Mouse (Mus musculus) heart, postnatal 0 days (tissue): Measurements from ENCODE around the gene Ropn1. TPM values are rescaled to one million over a fixed set of nuclear protein-coding genes. Genes with fewer than 3 reads are reported as not detected.
"Not testable (repeated sequence)": the region's sequence is repeated elsewhere in the genome, so short reads cannot be mapped to it uniquely, and the experiment has no call there.

Source experiments
- ATAC-seq: fragments of 200-750 bp; cut with Nextera tagmentation; 2 replicates; pipeline ENCODE4 v1.8.0; 2017; ENCODE audit warnings: low read depth, moderate number of reproducible peaks, moderate library complexity; ENCODE audit not compliant: insufficient read depth
- DNase-seq: peaks from one replicate; pipeline ENCODE4 v3.0.0-alpha.2; 2016; ENCODE audit warnings: low spot score
- H3K27ac ChIP-seq: fragments of 300-500 bp; sonication (generic); 2 replicates; pipeline ENCODE4 v1.5.1; 2014; ENCODE audit warnings: low read depth, mild to moderate bottlenecking
- H3K27me3 ChIP-seq: fragments of 300-500 bp; sonication (generic); 2 replicates; pipeline ENCODE4 v1.6.1; 2014; ENCODE audit warnings: low read length, mixed read lengths; ENCODE audit not compliant: control insufficient read depth, insufficient read depth
- H3K36me3 ChIP-seq: fragments of 300-500 bp; sonication (generic); replicated peaks from 2 replicates; pipeline ENCODE4 v1.6.1; 2014; ENCODE audit warnings: low read length, mixed read lengths; ENCODE audit not compliant: control insufficient read depth, insufficient read depth
- H3K4me1 ChIP-seq: fragments of 300-500 bp; sonication (generic); 2 replicates; pipeline ENCODE4 v1.6.1; 2014; ENCODE audit warnings: antibody characterized with exemption; ENCODE audit not compliant: control insufficient read depth, insufficient read depth
- H3K4me2 ChIP-seq: fragments of 300-500 bp; sonication (generic); 2 replicates; pipeline ENCODE4 v1.6.1; 2014; ENCODE audit warnings: low read depth, mild to moderate bottlenecking, low read length, moderate library complexity
- H3K4me3 ChIP-seq: fragments of 300-500 bp; sonication (generic); 2 replicates; pipeline ENCODE4 v1.5.1; 2014; ENCODE audit warnings: low read depth, low read length
- H3K9ac ChIP-seq: fragments of 300-500 bp; sonication (generic); replicated peaks from 2 replicates; pipeline ENCODE4 v1.6.1; 2014; ENCODE audit warnings: low read depth, low read length, mixed read lengths
- H3K9me3 ChIP-seq: fragments of 300-500 bp; sonication (generic); replicated peaks from 2 replicates; pipeline ENCODE4 v1.6.1; 2016; ENCODE audit warnings: low read length; ENCODE audit not compliant: control insufficient read depth
- CTCF ChIP-seq: IDR thresholded peaks from 2 replicates; pipeline ENCODE4 v1.5.1; 2016; ENCODE audit warnings: antibody characterized with exemption, control low read depth, low read depth
- EP300 ChIP-seq: IDR thresholded peaks from 2 replicates; pipeline ENCODE4 v1.6.1; 2016; ENCODE audit warnings: antibody characterized with exemption, low read depth
- WGBS: fragments of 180-500 bp; shearing (Covaris S2); extraction: QIAGEN DNeasy Blood & Tissue Kit; methylation state at CpG from one replicate; pipeline ENCODE4 v1.1.7; 2014; 5-methylcytosine and 5-hydroxymethylcytosine counted together
- polyA plus RNA-seq: library from polyadenylated mRNA; unstranded; fragments of >200 nt; fragmentation: Nextera tagmentation; extraction: Ambion mirVana; gene quantifications from 2 replicates; pipeline ENCODE4 v1.2.1, GENCODE M21; 2015
- total RNA-seq: library from RNA; depleted of rRNA; stranded (reverse); fragments of >200 nt; gene quantifications from 2 replicates; pipeline ENCODE4 v1.2.3, GENCODE M21; 2014; ENCODE audit warnings: low replicate concordance

Gene Ropn1
- total and polyA plus RNA-seq, 2 experiments from 2014 or later, result 2.0 to 14.0 TPM

DNA sequence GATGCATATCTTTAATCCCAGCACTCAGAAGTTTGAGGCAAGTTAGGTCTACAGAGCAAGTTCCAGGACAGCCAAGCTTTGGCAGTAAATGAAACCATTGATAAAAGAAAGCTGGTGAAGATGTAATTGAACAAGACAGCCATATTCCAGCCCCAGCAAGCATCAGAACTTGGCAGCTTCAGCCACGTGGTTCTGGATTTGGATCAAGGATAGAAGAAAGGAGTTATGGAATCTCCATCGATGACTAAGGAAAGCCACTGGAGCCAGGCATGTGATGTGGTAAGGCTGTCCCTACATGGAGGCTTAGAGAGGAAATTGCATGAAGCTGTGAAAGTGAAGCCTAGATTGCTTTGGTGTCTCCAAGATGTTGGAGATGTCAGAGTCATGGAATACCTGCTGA, 35.7 kb upstream of the Ropn1 start:
- 55% methylated on average over 2 of the region's 2 CpGs for WGBS
- H3K9me3 ChIP-seq, result no peaks in the 10 kb centered on the region
- no peak for ATAC-seq
- no peak overlapping the region for H3K4me2 ChIP-seq
- H3K9ac ChIP-seq, result no peak overlapping the region
- no peaks in the 10 kb centered on the region for H3K36me3 ChIP-seq
- H3K4me3 ChIP-seq, result no peak overlapping the region
- TF ChIP-seq CTCF, result no peak
- H3K4me1 ChIP-seq, result no peaks in the 10 kb centered on the region
- no peak overlapping the region for H3K27ac ChIP-seq
- no peak for DNase-seq
- H3K27me3 ChIP-seq, result no peaks in the 10 kb centered on the region

- Histone ChIP-seq H3K4me2 (no peak overlapping the region), H3K27ac (no peak overlapping the region), H3K9me3 (no peaks in the 10 kb centered on the region; the same call in 1 of the 2 replicates), H3K4me1 (no peaks in the 10 kb centered on the region), H3K4me3 (no peak overlapping the region), H3K36me3 (no peaks in the 10 kb centered on the region), H3K27me3 (no peaks in the 10 kb centered on the region), H3K9ac (no peak overlapping the region)
- no peak for TF ChIP-seq CTCF
- no peak for TF ChIP-seq EP300
- WGBS, result 62% methylated on average over 2 of the region's 2 CpGs
- DNase-seq (no peak), ATAC-seq (no peak)
These were observed 22.1 kb upstream of the Ropn1 start for GRCm38 (mm10) chr16:34627591-34627990.

DNA sequence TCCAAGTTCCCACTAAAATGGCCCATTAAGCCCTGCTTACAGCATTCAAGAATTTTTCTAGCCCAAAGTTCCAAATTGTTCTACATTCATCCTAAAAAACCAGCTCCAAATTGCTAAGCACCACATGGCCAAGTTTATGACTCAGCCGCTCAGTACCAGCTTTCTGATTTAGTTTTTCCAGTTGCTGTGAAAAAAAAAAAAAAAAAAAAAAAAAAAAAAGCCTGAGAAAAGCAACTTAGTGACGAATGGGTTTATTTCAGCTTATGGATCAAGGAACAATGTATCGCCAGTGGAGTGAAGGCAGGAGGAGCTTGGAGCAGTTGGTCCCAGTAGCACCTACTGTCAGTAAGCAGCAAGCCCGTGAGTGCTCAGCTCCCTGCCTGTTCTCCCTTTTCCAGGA, 21.3 kb upstream of the Ropn1 start:
- Histone ChIP-seq H3K9me3 (no peaks in the 10 kb centered on the region; the same call in 1 of the 2 replicates), H3K9ac (no peak overlapping the region), H3K27me3 (no peaks in the 10 kb centered on the region), H3K4me1 (no peaks in the 10 kb centered on the region), H3K4me3 (no peak overlapping the region), H3K4me2 (no peak overlapping the region), H3K36me3 (no peaks in the 10 kb centered on the region), H3K27ac (no peak overlapping the region)
- TF ChIP-seq EP300, result no peak
- TF ChIP-seq CTCF, result no peak
- ATAC-seq (no peak), DNase-seq (no peak)
- 70% methylated on average over 4 of the region's 4 CpGs for WGBS

- WGBS, result 35% methylated on average over 3 of the region's 3 CpGs
- Histone ChIP-seq H3K9me3 (no peaks in the 10 kb centered on the region; the same call in 1 of the 2 replicates), H3K4me1 (no peaks in the 10 kb centered on the region), H3K4me2 (no peak overlapping the region), H3K27ac (no peak overlapping the region), H3K4me3 (no peak overlapping the region), H3K36me3 (no peaks in the 10 kb centered on the region), H3K27me3 (no peaks in the 10 kb centered on the region), H3K9ac (no peak overlapping the region)
- ATAC-seq (no peak), DNase-seq (no peak)
- TF ChIP-seq EP300 (no peak), CTCF (no peak)
These were observed 14.2 kb upstream of the Ropn1 start for GRCm38 (mm10) chr16:34635557-34635956.

DNA sequence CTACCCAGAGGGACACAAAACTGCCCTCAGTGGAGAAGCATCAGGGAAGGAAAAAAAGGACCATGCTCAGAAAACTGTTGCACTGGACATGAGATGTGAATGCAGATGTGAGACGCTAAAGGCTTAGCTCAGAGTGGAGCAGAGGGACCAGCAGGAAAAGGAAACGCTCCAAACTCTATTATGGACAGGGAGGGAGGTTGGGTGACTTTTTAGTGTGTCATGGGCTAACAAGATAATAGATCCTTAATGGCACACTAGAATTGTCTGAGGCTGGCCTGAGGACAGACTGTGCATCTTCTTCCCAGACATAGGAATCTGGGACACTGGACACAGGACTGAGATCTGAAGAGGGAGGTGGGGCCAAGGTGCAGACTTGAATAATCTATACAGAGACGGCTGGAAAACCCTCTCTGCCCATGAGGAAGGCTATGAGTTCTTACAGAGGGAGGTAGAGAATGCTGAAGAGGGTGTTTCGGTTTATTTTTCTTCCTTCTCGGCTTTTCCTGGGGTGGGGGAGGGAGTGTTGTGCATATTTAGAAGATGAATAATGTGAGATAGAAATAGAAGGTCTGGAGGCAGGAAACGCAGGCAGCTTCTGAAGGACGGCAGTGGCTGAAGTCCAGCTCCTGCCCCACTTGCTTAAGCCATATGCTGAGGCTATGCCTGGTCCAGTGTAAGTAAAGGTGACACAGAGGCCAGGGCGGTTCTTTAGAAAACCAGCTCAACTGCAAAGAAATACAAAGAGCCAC, 6.0 kb upstream of the Ropn1 start:
- H3K4me3 ChIP-seq, result no peak overlapping the region
- H3K27me3 ChIP-seq, result no peaks in the 10 kb centered on the region
- DNase-seq (no peak), ATAC-seq (no peak; the same call in 1 of the 2 replicates)
- H3K36me3 ChIP-seq, result no peaks in the 10 kb centered on the region
- H3K27ac ChIP-seq, result peak overlapping the region; percentile 34; the same call in 1 of the 2 replicates
- WGBS, result 26% methylated on average over 8 of the region's 8 CpGs
- peak overlapping the region; percentile 11; the same call in 1 of the 2 replicates for H3K4me2 ChIP-seq
- TF ChIP-seq CTCF (no peak), EP300 (no peak)
- H3K4me1 ChIP-seq, result no peaks in the 10 kb centered on the region
- no peak overlapping the region for H3K9ac ChIP-seq
- H3K9me3 ChIP-seq, result no peaks in the 10 kb centered on the region

GRCm38 (mm10) chr16:34653023-34653422, 3.3 kb downstream of the Ropn1 start:
- Histone ChIP-seq H3K9ac (no peak overlapping the region), H3K4me3 (no peak overlapping the region), H3K27me3 (no peaks in the 10 kb centered on the region), H3K27ac (no peak overlapping the region), H3K4me1 (peaks cover 2% of the 10 kb centered on the region; the same call in 1 of the 2 replicates), H3K9me3 (no peaks in the 10 kb centered on the region), H3K4me2 (no peak overlapping the region), H3K36me3 (no peaks in the 10 kb centered on the region)
- ATAC-seq (no peak), DNase-seq (no peak)
- 78% methylated on average over 5 of the region's 5 CpGs for WGBS
- TF ChIP-seq EP300, result no peak
- no peak for TF ChIP-seq CTCF

DNA sequence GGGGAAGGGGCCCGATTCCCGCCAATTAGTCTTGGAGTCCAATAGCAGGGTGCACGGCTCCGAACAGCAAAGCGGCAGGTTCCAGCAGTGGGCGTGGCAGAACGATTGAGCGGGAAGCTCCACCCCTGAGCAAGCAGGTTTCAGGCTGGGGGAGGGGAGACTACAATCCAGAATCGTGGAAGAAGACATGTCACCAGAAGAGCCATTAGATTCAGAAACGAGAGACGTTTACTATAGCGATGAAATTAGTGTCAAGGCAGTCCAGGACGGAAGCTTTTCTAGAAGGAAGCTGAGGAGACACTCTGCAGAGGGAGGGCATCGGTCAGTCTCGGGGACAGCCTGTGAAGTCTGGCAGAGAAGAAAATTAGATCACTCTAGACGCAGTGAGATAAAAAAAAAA, 7.8 kb downstream of the Ropn1 start:
- not testable (repeated sequence) for H3K27ac ChIP-seq, H3K9me3 ChIP-seq, H3K27me3 ChIP-seq, H3K9ac ChIP-seq, H3K4me1 ChIP-seq, DNase-seq, H3K36me3 ChIP-seq, ATAC-seq
- Histone ChIP-seq H3K4me2 (peak overlapping the region; percentile 61), H3K4me3 (peak overlapping the region; percentile 37)
- WGBS, result 2% methylated on average over 16 of the region's 16 CpGs
